ENCODE assay signal across 13 mouse cellular contexts in the genomic region with DNA sequence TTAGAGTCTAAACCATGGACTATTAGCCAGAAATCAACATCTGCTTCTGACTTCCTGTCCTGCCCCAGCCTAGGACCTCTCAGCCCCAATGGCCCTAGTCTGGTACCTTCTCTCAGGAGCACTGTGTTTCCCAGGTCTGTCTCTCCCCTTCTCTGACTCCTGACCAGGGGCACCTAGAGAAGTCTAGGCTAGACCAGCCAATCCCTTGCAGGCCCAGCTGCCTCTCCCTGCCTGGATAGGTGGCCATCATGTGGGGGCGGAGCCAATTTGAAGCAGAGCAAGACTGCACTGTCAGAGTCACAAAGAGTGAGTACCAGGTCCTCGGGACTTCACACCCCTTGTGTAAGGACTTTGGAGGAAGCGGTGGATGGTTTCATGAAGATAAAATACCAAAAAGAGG. TPM values are rescaled to one million over a fixed set of nuclear protein-coding genes. Genes with fewer than 3 reads are reported as not detected.
DNase-seq lines count a peak whose midpoint lies in the region; ATAC-seq lines count a peak whose summit lies in the region.
"Had no signal": no experiment of that assay in that cellular context is flagged by ENCODE, and none has a peak within 500 bp of the region (broad histone marks: within the 10 kb centered on the region; RNA-seq: fewer than 3 reads in every experiment).

Gene Cyp4f18, minus strand, starts transcription at position 154 of the 400 bp plus-strand sequence.

- no peak within 1 kb of the TSS for H3K4me2 ChIP-seq in liver, embryonic 16.5 days (ENCODE audit: low read depth, low read length)
- no peak within 1 kb of the TSS for H3K4me2 ChIP-seq in midbrain, embryonic 16.5 days (ENCODE audit: low read length)
- H3K4me2 ChIP-seq: forebrain, embryonic 12.5 days; hindbrain, embryonic 12.5 days had no signal

- peak; percentile 22 to 55 for DNase-seq in heart, adult 18-20 months
- no peak for DNase-seq in heart, adult 8-10 months (ENCODE audit: low spot score)
- DNase-seq in ES-CJ7 (ENCODE audit: low read depth, low spot score) = peak; percentile 1
- peak; percentile 54 to 58 for DNase-seq in natural killer cell, adult 2 months (ENCODE audit: low spot score in 2 of 2)
- DNase-seq in midbrain, embryonic 10.5 days (ENCODE audit: low spot score) = no peak
- no peak for DNase-seq in frontal cortex, postnatal 25 days (ENCODE audit: low spot score in 2 of 2)
- DNase-seq: cerebellum, adult 11-12 months; right cerebral cortex, adult 18-20 months had no signal

- no peak within 1 kb of the TSS for H3K4me3 ChIP-seq in liver, embryonic 16.5 days (ENCODE audit: low read depth, low read length)
- no peak within 1 kb of the TSS for H3K4me3 ChIP-seq in midbrain, embryonic 16.5 days (ENCODE audit: low read depth, low read length)
- H3K4me3 ChIP-seq in midbrain, embryonic 10.5 days = no peak within 1 kb of the TSS
- H3K4me3 ChIP-seq: forebrain, embryonic 12.5 days; hindbrain, embryonic 12.5 days had no signal

- peak within 1 kb of the TSS; percentile 58; the same call in 1 of the 2 replicates for H3K27ac ChIP-seq in liver, embryonic 16.5 days (ENCODE audit: low read length)
- H3K27ac ChIP-seq in midbrain, embryonic 16.5 days (ENCODE audit: low read length) = no peak within 1 kb of the TSS
- no peak within 1 kb of the TSS for H3K27ac ChIP-seq in midbrain, embryonic 10.5 days (replicated peaks)
- H3K27ac ChIP-seq: forebrain, embryonic 12.5 days; hindbrain, embryonic 12.5 days; liver, embryonic 14.5 days had no signal

- no peaks in the 10 kb centered on the region for H3K9me3 ChIP-seq in liver, embryonic 16.5 days (replicated peaks; ENCODE audit: control insufficient read depth, low read length)
- no peaks in the 10 kb centered on the region for H3K9me3 ChIP-seq in midbrain, embryonic 16.5 days (replicated peaks; ENCODE audit: control insufficient read depth, low read length, poor library complexity, severe bottlenecking)
- H3K9me3 ChIP-seq in midbrain, embryonic 10.5 days (replicated peaks) = no peaks in the 10 kb centered on the region
- H3K9me3 ChIP-seq: forebrain, embryonic 12.5 days had no signal

- H3K4me1 ChIP-seq in liver, embryonic 16.5 days (ENCODE audit: control insufficient read depth, low read depth, low read length) = no peaks in the 10 kb centered on the region; the same call in 1 of the 2 replicates
- H3K4me1 ChIP-seq in midbrain, embryonic 16.5 days (ENCODE audit: control insufficient read depth, insufficient read depth, low read length) = no peaks in the 10 kb centered on the region
- no peaks in the 10 kb centered on the region for H3K4me1 ChIP-seq in midbrain, embryonic 10.5 days
- H3K4me1 ChIP-seq: forebrain, embryonic 12.5 days; hindbrain, embryonic 12.5 days had no signal

- no peak for ATAC-seq in liver, embryonic 16.5 days (ENCODE audit: low read depth)
- ATAC-seq in midbrain, embryonic 16.5 days = no peak

- 39% methylated on average over 3 of the region's 3 CpGs for WGBS in liver, embryonic 16.5 days (ENCODE audit: insufficient replicate concordance)
- 71% methylated on average over 3 of the region's 3 CpGs for WGBS in midbrain, embryonic 16.5 days
- WGBS in midbrain, embryonic 10.5 days = 74% methylated on average over 3 of the region's 3 CpGs

- H3K9ac ChIP-seq in liver, embryonic 16.5 days (ENCODE audit: low read depth, low read length) = no peak within 1 kb of the TSS
- no peak within 1 kb of the TSS for H3K9ac ChIP-seq in midbrain, embryonic 16.5 days (ENCODE audit: low read depth, low read length)
- H3K9ac ChIP-seq: forebrain, embryonic 12.5 days; hindbrain, embryonic 12.5 days; liver, embryonic 14.5 days had no signal

- no peaks in the 10 kb centered on the region for H3K27me3 ChIP-seq in liver, embryonic 16.5 days (ENCODE audit: control insufficient read depth, insufficient read depth, low read depth, low read length)
- H3K27me3 ChIP-seq in midbrain, embryonic 16.5 days (ENCODE audit: control insufficient read depth, insufficient read depth, low read depth, low read length) = no peaks in the 10 kb centered on the region
- no peaks in the 10 kb centered on the region for H3K27me3 ChIP-seq in midbrain, embryonic 10.5 days (ENCODE audit: low read depth, poor library complexity, severe bottlenecking)
- H3K27me3 ChIP-seq: forebrain, embryonic 12.5 days; hindbrain, embryonic 12.5 days had no signal

- H3K36me3 ChIP-seq in liver, embryonic 16.5 days (ENCODE audit: control insufficient read depth, insufficient read depth) = no peaks in the 10 kb centered on the region
- H3K36me3 ChIP-seq in midbrain, embryonic 16.5 days (ENCODE audit: control insufficient read depth, insufficient read depth, low read length) = no peaks in the 10 kb centered on the region
- no peaks in the 10 kb centered on the region for H3K36me3 ChIP-seq in midbrain, embryonic 10.5 days
- H3K36me3 ChIP-seq: forebrain, embryonic 12.5 days; hindbrain, embryonic 12.5 days had no signal

RNA-seq across cellular contexts. Expression of gene Cyp4f18, which starts in this region (rescaled TPM):
- 1 to 10 TPM in 1 of 2 experiments, under 1 TPM in 1; 0.69 to 2.7 TPM for total RNA-seq in heart, adult 18-20 months (2021)
- total RNA-seq in heart, adult 8-10 months (2022) = 1 to 10 TPM in 2 of 4 experiments, under 1 TPM in 2; 0.25 to 1.2 (median 0.84) TPM
- polyA plus RNA-seq in liver, embryonic 16.5 days (2015; fragmentation: Nextera tagmentation; extraction: Ambion mirVana) = 3.6 and 4.0 TPM in 2 replicates
- polyA plus RNA-seq in midbrain, embryonic 16.5 days (2015; fragmentation: Nextera tagmentation; extraction: Ambion mirVana) = 0.42 and 0.70 TPM in 2 replicates
- polyA plus RNA-seq in midbrain, embryonic 10.5 days (2016; fragmentation: Nextera tagmentation; extraction: Ambion mirVana) = 0.32 and 0.36 TPM in 2 replicates

Comparison
In these comparisons a context has a peak if more than half of its experiments do, and no peak if none do; other contexts are left out.
1. DNase-seq: peak in heart, adult 18-20 months (2 of 2), ES-CJ7 (single experiment) and natural killer cell, adult 2 months (2 of 2); none in heart, adult 8-10 months (single experiment), midbrain, embryonic 10.5 days (single experiment) and frontal cortex, postnatal 25 days (0 of 2).